Mouse (Mus musculus): ENCODE results near the gene Wee2.

Wee2 gene

GRCm38 (mm10) chr6:40438936-40439335 lies at the start of gene Wee2:
Wee2 (plus strand) TSS chr6:40439088.
- DNase-seq: no peak

GRCm38 (mm10) chr6:40390975-40391374 lies 47.9 kb upstream of the Wee2 start:
- DNase-seq: no peak

- DNase-seq: peak; percentile 31 to 71
Observed at GRCm38 (mm10) chr6:40393213-40393612, 45.7 kb upstream of the Wee2 start.

GRCm38 (mm10) chr6:40402031-40402430 lies 36.9 kb upstream of the Wee2 start:
- DNase-seq: no peak

GRCm38 (mm10) chr6:40403640-40404285 lies 35.1 kb upstream of the Wee2 start:
- no peak for DNase-seq

- DNase-seq: no peak
Observed at GRCm38 (mm10) chr6:40411085-40411484, 27.8 kb upstream of the Wee2 start.

- no peak for DNase-seq
Observed at GRCm38 (mm10) chr6:40413046-40413445, 25.8 kb upstream of the Wee2 start.

- DNase-seq: no peak
Observed at GRCm38 (mm10) chr6:40413565-40413964, 25.3 kb upstream of the Wee2 start.

- no peak for DNase-seq
Observed at GRCm38 (mm10) chr6:40415799-40416198, 23.1 kb upstream of the Wee2 start.

GRCm38 (mm10) chr6:40418386-40418785 lies 20.5 kb upstream of the Wee2 start:
- no peak for DNase-seq

GRCm38 (mm10) chr6:40421099-40421498 lies 17.8 kb upstream of the Wee2 start:
- DNase-seq: no peak

GRCm38 (mm10) chr6:40423013-40423412 lies 15.9 kb upstream of the Wee2 start:
- no peak for DNase-seq

GRCm38 (mm10) chr6:40423774-40424173 lies 15.1 kb upstream of the Wee2 start:
- DNase-seq: peak; percentile 52 to 76

- no peak for DNase-seq
Observed at GRCm38 (mm10) chr6:40427441-40427840, 11.4 kb upstream of the Wee2 start.

- DNase-seq: no peak
Observed at GRCm38 (mm10) chr6:40428696-40429095, 10.2 kb upstream of the Wee2 start.

- peak in 1 of 2 experiments; percentile 5 for DNase-seq
Observed at GRCm38 (mm10) chr6:40429521-40429931, 9.4 kb upstream of the Wee2 start.

GRCm38 (mm10) chr6:40430251-40430650 lies 8.6 kb upstream of the Wee2 start:
- DNase-seq: no peak

- DNase-seq: no peak
Observed at GRCm38 (mm10) chr6:40430878-40431277, 8.0 kb upstream of the Wee2 start.

- DNase-seq: peak in 1 of 2 experiments; percentile 40
Observed at GRCm38 (mm10) chr6:40431356-40431755, 7.5 kb upstream of the Wee2 start.

- DNase-seq: no peak
Observed at GRCm38 (mm10) chr6:40431812-40432211, 7.1 kb upstream of the Wee2 start.

GRCm38 (mm10) chr6:40432346-40433275 lies 6.3 kb upstream of the Wee2 start:
- no peak for DNase-seq

GRCm38 (mm10) chr6:40434697-40435096 lies 4.2 kb upstream of the Wee2 start:
- DNase-seq: no peak

GRCm38 (mm10) chr6:40435151-40436046 lies 3.5 kb upstream of the Wee2 start:
- DNase-seq: peak; percentile 13 to 52
